Mouse (Mus musculus): ENCODE measurements at regions not wholly inside any gene's neighbourhood (a gene's known extent, or its start where the extent isn't known, plus 50 kb on each side); places are given as distances from the start of the nearest gene placed in this dataset.

DNA sequence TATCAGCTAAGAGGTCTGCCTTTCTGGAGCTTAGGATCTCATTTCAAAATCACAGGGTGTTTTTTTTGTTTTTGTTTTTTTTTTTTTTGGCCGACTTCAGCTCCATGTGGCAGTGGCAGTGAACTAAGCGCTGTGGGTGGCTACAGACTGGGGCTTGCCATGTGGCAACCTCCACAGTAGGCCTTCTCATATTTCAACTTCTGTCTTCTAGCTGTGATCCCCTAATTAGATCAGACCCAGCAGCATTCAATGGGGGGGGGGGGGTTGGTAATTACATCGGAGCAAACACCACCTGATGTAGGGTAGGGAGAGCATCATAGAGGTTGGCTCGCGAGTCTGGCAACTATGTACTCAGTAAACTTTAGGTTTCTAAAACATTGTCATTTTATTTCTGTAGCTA lies 392.1 kb upstream of the Dcn start:
- H3K27ac ChIP-seq (ENCODE audit: poor library complexity, severe bottlenecking): no peak overlapping the region
- H3K4me1 ChIP-seq (replicated peaks): no peaks in the 10 kb centered on the region
- WGBS: 66% methylated on average over 5 of the region's 5 CpGs
- H3K4me2 ChIP-seq: no peak overlapping the region
- ATAC-seq (ENCODE audit: insufficient number of reproducible peaks, low FRiP score): no peak
- H3K9ac ChIP-seq: no peak overlapping the region
- H3K4me3 ChIP-seq: no peak overlapping the region
- H3K36me3 ChIP-seq: no peaks in the 10 kb centered on the region
- no peaks in the 10 kb centered on the region for H3K27me3 ChIP-seq (replicated peaks)
- no peaks in the 10 kb centered on the region for H3K9me3 ChIP-seq (replicated peaks)

- no peaks in the 10 kb centered on the region for H3K4me1 ChIP-seq (replicated peaks)
- H3K36me3 ChIP-seq: no peaks in the 10 kb centered on the region
- ATAC-seq (ENCODE audit: insufficient number of reproducible peaks, low FRiP score): no peak
- H3K9me3 ChIP-seq (replicated peaks): no peaks in the 10 kb centered on the region
- H3K4me2 ChIP-seq: no peak overlapping the region
- 78% methylated on average over 7 of the region's 7 CpGs for WGBS
- no peak overlapping the region for H3K9ac ChIP-seq
- H3K27ac ChIP-seq (ENCODE audit: poor library complexity, severe bottlenecking): no peak overlapping the region
- H3K4me3 ChIP-seq: no peak overlapping the region
- H3K27me3 ChIP-seq (replicated peaks): no peaks in the 10 kb centered on the region
These were observed 389.2 kb upstream of the Dcn start for GRCm38 (mm10) chr10:97090254-97090653.

GRCm38 (mm10) chr10:97093886-97094285 lies 385.5 kb upstream of the Dcn start:
- no peak for ATAC-seq (ENCODE audit: insufficient number of reproducible peaks, low FRiP score)
- H3K4me3 ChIP-seq: no peak overlapping the region
- no peak overlapping the region for H3K9ac ChIP-seq
- H3K27me3 ChIP-seq (replicated peaks): no peaks in the 10 kb centered on the region
- no peaks in the 10 kb centered on the region for H3K4me1 ChIP-seq (replicated peaks)
- H3K4me2 ChIP-seq: no peak overlapping the region
- no peak overlapping the region for H3K27ac ChIP-seq (ENCODE audit: poor library complexity, severe bottlenecking)
- H3K9me3 ChIP-seq (replicated peaks): 0 out of 2 replicates have a peak, but pooled peaks cover 3% of the 10 kb centered on the region
- 53% methylated on average over 3 of the region's 3 CpGs for WGBS
- no peaks in the 10 kb centered on the region for H3K36me3 ChIP-seq

- no peak overlapping the region for H3K4me2 ChIP-seq
- H3K27me3 ChIP-seq (replicated peaks): no peaks in the 10 kb centered on the region
- H3K4me3 ChIP-seq: no peak overlapping the region
- H3K9ac ChIP-seq: no peak overlapping the region
- 0 out of 2 replicates have a peak, but pooled peaks cover 9% of the 10 kb centered on the region for H3K9me3 ChIP-seq (replicated peaks)
- WGBS: 73% methylated on average over 3 of the region's 3 CpGs
- no peaks in the 10 kb centered on the region for H3K4me1 ChIP-seq (replicated peaks)
- no peak overlapping the region for H3K27ac ChIP-seq (ENCODE audit: poor library complexity, severe bottlenecking)
- no peaks in the 10 kb centered on the region for H3K36me3 ChIP-seq
- no peak for ATAC-seq (ENCODE audit: insufficient number of reproducible peaks, low FRiP score)
These were observed 364.9 kb upstream of the Dcn start for GRCm38 (mm10) chr10:97114501-97114900.

DNA sequence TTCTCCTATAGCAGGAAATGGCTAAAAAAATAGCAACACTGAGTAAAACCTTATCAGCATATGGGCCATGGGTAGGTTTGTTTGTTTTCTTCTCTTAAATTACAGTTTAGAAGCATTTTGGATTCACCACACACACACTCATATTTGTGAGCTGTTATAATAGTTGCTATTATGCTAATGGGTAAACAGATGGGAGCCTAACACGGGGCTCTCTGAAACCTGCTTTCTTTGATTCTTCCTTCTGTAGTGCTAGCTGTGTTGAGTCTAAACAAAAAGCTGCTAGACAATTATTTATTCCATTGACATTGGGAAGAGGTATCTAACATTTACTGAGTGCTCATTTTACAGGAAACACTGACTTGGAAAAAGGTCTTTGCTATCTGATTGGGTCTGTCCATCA lies 356.7 kb upstream of the Dcn start:
- no peak for ATAC-seq (ENCODE audit: insufficient number of reproducible peaks, low FRiP score)
- H3K4me2 ChIP-seq: no peak overlapping the region
- no peaks in the 10 kb centered on the region for H3K27me3 ChIP-seq (replicated peaks)
- H3K4me3 ChIP-seq: no peak overlapping the region
- no peak overlapping the region for H3K9ac ChIP-seq
- no peaks in the 10 kb centered on the region for H3K9me3 ChIP-seq (replicated peaks)
- H3K27ac ChIP-seq (ENCODE audit: poor library complexity, severe bottlenecking): no peak overlapping the region
- no peaks in the 10 kb centered on the region for H3K4me1 ChIP-seq (replicated peaks)
- no peaks in the 10 kb centered on the region for H3K36me3 ChIP-seq
- WGBS: 78% methylated on average over 1 of the region's 1 CpGs

GRCm38 (mm10) chr10:97141561-97141960 lies 337.8 kb upstream of the Dcn start:
- no peak for ATAC-seq (ENCODE audit: insufficient number of reproducible peaks, low FRiP score)
- no peaks in the 10 kb centered on the region for H3K9me3 ChIP-seq (replicated peaks)
- H3K9ac ChIP-seq: no peak overlapping the region
- no peak overlapping the region for H3K4me3 ChIP-seq
- WGBS: 54% methylated on average over 2 of the region's 2 CpGs
- no peaks in the 10 kb centered on the region for H3K36me3 ChIP-seq
- H3K4me1 ChIP-seq (replicated peaks): 0 out of 2 replicates have a peak, but pooled peaks cover 3% of the 10 kb centered on the region
- no peak overlapping the region for H3K27ac ChIP-seq (ENCODE audit: poor library complexity, severe bottlenecking)
- no peak overlapping the region for H3K4me2 ChIP-seq
- H3K27me3 ChIP-seq (replicated peaks): no peaks in the 10 kb centered on the region

- ATAC-seq (ENCODE audit: insufficient number of reproducible peaks, low FRiP score): peak; percentile 71
- H3K27me3 ChIP-seq (replicated peaks): no peaks in the 10 kb centered on the region
- H3K4me1 ChIP-seq (replicated peaks): 0 out of 2 replicates have a peak, but pooled peaks cover 4% of the 10 kb centered on the region
- no peak overlapping the region for H3K4me2 ChIP-seq
- WGBS: 56% methylated on average over 10 of the region's 11 CpGs
- H3K27ac ChIP-seq (ENCODE audit: poor library complexity, severe bottlenecking): no peak overlapping the region; the same call in 1 of the 2 replicates
- no peaks in the 10 kb centered on the region for H3K36me3 ChIP-seq
- H3K4me3 ChIP-seq: no peak overlapping the region
- no peak overlapping the region for H3K9ac ChIP-seq
- no peaks in the 10 kb centered on the region for H3K9me3 ChIP-seq (replicated peaks)
These were observed 320.6 kb upstream of the Dcn start for GRCm38 (mm10) chr10:97158561-97159395.

- Histone ChIP-seq H3K4me2 (no peak overlapping the region), H3K27me3 (replicated peaks) (no peaks in the 10 kb centered on the region), H3K36me3 (no peaks in the 10 kb centered on the region), H3K4me1 (replicated peaks) (0 out of 2 replicates have a peak, but pooled peaks cover 4% of the 10 kb centered on the region), H3K9ac (no peak overlapping the region), H3K27ac (ENCODE audit: poor library complexity, severe bottlenecking) (no peak overlapping the region; the same call in 1 of the 2 replicates), H3K4me3 (no peak overlapping the region), H3K9me3 (replicated peaks) (no peaks in the 10 kb centered on the region)
- ATAC-seq (ENCODE audit: insufficient number of reproducible peaks, low FRiP score): peak; percentile 56; the same call in 1 of the 2 replicates
- 44% methylated on average over 1 of the region's 1 CpGs for WGBS
These were observed 320.0 kb upstream of the Dcn start for GRCm38 (mm10) chr10:97159396-97159760.

DNA sequence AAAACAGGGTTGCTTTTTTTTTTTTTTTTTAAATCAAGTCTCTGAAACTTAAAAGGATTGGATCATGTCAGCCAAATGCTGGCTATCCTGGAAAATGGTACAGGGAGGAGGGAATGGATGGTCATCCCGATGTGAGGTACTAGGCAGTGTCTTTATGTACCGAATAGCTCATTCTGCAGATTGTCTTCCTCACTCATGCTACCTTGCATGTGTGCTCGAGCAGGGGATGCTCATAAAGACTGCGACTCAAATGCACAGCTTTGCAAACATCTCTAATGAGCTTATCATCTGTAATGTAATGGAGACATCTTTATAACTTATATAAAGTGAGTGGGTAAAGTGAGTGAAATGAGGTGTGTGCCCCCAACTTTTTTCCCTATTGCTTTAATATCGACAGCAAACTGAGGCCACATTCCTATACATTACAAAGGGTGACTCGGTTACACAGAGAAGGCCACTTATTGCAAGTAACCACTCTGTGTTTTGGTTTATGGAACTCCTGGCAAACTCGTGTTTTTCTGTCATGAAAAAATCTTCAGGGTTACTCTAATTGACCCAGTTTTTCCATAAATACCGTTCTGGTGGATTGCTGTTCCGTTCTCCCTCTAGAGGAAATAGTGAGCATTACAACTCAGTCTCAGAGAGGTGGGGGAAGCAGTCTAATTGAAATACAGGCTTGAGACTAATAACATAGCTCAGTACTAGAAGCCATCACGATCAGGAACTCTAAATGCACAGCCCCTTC lies 319.4 kb upstream of the Dcn start:
- ATAC-seq (ENCODE audit: insufficient number of reproducible peaks, low FRiP score): no peak
- Histone ChIP-seq H3K4me2 (no peak overlapping the region), H3K9me3 (replicated peaks) (no peaks in the 10 kb centered on the region), H3K9ac (no peak overlapping the region), H3K4me3 (no peak overlapping the region), H3K4me1 (replicated peaks) (0 out of 2 replicates have a peak, but pooled peaks cover 4% of the 10 kb centered on the region), H3K27ac (ENCODE audit: poor library complexity, severe bottlenecking) (no peak overlapping the region; the same call in 1 of the 2 replicates), H3K36me3 (no peaks in the 10 kb centered on the region), H3K27me3 (replicated peaks) (no peaks in the 10 kb centered on the region)
- WGBS: 48% methylated on average over 10 of the region's 10 CpGs

GRCm38 (mm10) chr10:97160892-97161291 lies 318.5 kb upstream of the Dcn start:
- ATAC-seq (ENCODE audit: insufficient number of reproducible peaks, low FRiP score): 0 out of 2 replicates have a peak, but pooled peaks have one; percentile 43
- Histone ChIP-seq H3K27ac (ENCODE audit: poor library complexity, severe bottlenecking) (no peak overlapping the region), H3K4me2 (no peak overlapping the region), H3K4me3 (no peak overlapping the region), H3K27me3 (replicated peaks) (no peaks in the 10 kb centered on the region), H3K9ac (no peak overlapping the region), H3K9me3 (replicated peaks) (no peaks in the 10 kb centered on the region), H3K4me1 (replicated peaks) (0 out of 2 replicates have a peak, but pooled peaks cover 4% of the 10 kb centered on the region), H3K36me3 (no peaks in the 10 kb centered on the region)
- 4% methylated on average over 2 of the region's 2 CpGs for WGBS

GRCm38 (mm10) chr10:97178468-97178867 lies 300.9 kb upstream of the Dcn start:
- Histone ChIP-seq H3K36me3 (no peaks in the 10 kb centered on the region), H3K4me2 (no peak overlapping the region), H3K4me3 (no peak overlapping the region), H3K27me3 (replicated peaks) (no peaks in the 10 kb centered on the region), H3K27ac (ENCODE audit: poor library complexity, severe bottlenecking) (no peak overlapping the region), H3K9me3 (replicated peaks) (no peaks in the 10 kb centered on the region), H3K4me1 (replicated peaks) (no peaks in the 10 kb centered on the region), H3K9ac (no peak overlapping the region)
- ATAC-seq (ENCODE audit: insufficient number of reproducible peaks, low FRiP score): no peak
- 65% methylated on average over 3 of the region's 3 CpGs for WGBS

Measured in heart, embryonic 12.5 days (tissue).